Mouse (Mus musculus) thymus, postnatal 14 days (tissue): ENCODE data around the gene Smim17.
"Not testable (repeated sequence)": the region's sequence is repeated elsewhere in the genome, so short reads cannot be mapped to it uniquely, and the experiment has no call there.

Experiments used
- DNase-seq: peaks from one replicate; pipeline ENCODE4 v3.0.0; 2021

Smim17 gene

DNA sequence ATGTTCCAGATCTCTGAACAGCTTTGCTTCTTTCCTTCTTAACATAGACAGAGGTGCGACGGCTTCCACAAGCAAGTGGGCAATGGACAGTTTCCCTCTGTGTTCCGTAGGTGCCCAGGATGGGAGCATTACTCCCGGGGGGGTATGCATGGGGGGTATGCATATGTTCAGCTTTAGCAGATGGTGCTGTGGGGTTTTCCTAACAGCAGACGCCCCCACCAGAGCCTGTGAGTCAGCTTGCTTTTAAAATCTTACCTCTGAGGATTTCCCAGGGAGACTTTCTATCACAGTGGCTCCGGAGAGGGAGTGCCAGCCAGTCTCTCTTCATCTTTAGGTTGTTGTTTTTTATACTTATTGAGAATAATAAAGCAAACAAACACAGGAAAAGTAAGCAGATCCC lies 21.4 kb downstream of the Smim17 start:
- no peak for DNase-seq

DNA sequence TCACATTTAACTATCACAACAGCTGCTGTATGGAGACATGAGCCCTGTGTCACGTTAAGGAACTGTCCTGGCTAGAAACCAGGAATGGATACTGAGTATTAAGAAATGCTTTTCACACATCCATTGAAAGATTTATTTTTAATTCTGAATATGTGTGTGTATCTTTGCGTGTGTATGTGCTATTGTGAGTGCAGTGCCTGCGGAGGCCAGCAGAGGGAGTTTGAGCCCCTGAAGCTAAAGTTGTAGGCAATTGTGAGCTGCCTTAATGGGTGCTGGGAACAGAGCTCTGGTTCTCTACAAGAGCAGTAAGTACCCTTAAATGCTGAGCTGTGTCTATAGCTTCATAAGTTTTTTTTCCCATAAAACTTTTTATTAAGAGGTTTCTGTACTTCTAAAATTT lies 30.9 kb downstream of the Smim17 start:
- no peak for DNase-seq

DNA sequence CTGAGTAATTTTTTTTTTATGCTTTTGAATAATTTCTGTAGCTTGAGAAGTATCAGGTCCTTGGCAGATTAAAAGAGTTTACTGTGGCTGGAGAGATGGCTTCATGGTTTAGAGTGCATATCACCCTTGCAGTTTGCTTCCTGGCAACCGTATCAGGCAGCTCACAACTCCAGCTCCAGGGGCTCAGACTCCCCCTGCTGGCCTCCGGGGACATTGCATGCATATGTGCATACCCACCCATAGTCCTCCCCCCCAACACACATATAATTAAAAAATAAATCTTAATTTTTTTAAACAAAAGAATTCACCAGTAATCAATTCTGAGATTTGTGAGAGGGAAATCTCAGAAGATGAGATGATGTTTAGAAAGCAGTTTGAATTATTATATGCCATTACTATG lies 31.8 kb downstream of the Smim17 start:
- peak; percentile 53 for DNase-seq

DNA sequence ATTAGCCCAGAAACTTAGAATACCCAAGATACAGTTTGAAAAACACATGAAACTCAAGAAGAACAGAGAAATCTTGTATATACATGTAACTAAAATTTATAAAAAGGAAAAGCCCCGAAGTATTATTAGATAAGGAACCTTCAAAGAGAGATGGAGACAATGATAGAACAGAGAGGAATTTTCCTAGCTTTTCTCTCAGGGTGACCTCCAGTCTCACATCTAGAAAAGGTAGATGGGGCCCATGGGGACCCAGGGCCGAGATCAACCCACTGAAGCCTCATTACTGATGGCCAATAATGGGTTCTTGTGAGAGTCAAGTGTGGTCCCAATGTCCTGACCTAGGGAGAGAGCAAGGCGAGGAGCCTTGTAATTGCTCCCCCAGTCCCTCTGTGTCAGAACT lies 39.9 kb downstream of the Smim17 start, which contains the start of gene Olfr1344:
Gene Olfr1344 (plus strand): TSS at position 301 of the 400 bp plus-strand sequence.
- DNase-seq = no peak

DNA sequence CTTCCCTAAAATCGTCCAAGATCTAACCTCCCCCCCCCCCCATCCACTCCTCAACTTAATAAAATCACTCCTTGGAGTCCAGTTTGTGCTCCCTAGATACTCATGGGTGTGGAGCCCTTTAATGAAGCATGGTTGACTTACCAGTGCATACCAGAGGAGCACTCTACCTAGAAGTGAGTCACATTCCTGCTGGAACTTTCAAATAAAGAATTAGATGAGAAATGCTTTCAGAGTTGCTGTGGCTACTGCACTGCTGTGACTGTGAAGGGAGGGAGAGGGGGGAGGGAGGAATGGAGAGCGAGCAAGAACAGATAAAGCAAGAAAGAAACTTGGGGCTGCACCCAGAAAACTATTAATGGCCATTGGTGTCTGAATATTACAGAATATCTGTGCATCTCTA lies 42.7 kb downstream of the Smim17 start:
- DNase-seq = no peak

DNA sequence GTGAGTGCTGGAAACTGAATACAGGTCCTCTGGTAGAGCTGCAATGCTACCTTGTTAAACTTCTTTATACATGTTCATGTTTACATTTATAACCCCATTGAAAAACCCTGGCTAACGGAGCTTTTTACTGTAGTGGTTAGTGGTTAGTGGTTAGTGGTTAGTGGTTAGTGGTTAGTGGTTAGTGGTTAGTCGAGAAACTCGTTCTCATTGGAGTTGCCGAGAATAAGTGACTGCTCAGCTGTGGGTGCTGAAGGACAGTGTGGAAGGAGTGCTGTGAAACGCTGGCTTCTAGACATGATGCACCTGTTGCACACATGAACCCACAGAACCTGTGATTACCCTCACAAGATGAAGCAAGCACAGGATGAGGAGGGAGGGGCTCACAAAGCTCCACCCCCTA lies 49.3 kb downstream of the Smim17 start:
- DNase-seq = no peak

DNA sequence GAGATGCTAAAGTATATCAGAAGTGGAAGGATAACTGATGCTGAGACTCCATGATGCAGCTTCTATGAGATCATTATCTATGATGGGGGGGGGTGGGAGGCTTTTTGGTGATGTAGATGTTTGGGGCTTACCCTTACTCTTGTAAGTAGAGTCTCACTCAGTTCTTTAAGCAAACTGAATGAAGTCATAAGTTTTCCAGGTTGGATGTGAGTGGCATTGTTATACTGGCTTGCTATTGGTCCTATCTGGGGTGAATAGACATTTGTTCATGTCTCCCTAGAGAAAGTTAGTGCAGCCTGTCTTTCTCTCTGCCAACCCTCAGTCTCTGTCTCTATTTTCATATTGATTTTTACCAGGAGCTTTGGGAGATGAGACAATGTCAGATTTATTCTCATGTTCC lies 57.4 kb downstream of the Smim17 start, which contains the start of gene Olfr1336:
Gene Olfr1336 (plus strand): TSS at position 301 of the 400 bp plus-strand sequence.
- DNase-seq = no peak

DNA sequence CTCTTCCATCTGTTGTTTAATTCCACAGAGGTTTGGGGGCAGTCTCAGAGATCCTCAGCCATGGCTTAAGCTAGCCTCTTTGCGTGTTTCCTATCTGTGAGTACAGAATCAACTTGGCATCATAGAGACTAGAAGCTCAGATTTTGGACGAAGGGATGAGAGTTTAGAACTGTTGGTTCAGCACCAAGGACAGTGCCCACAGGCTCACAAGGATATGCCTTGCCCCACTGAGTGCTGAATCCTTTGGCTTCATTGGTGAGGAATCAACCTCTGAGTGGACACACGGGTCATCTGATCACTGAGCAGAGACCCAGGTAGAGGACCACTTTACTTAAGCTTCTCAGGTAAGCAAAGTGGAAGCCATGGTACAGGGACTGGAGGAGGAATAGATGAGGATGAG lies 57.9 kb downstream of the Smim17 start:
- no peak for DNase-seq

DNA sequence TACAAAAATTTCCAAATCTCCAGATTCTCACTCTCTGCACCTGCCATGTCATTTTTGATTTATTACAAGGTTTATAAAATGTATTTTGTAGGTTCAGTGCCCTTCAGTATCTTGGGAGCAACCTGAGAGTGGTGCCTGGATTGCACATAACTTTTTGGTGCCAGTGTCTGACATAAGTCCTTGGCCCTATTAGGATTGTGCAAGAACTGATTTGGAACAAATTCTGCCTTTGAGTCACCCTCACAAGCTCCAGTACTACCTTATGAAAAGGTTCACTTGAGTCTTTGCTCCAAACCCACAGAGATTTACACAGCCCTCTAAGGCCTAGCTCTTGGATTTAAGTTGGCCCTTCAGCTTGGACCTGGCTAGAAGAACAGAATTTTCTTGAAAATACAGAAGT lies 68.4 kb downstream of the Smim17 start, which contains the start of gene Olfr1346:
Gene Olfr1346 (plus strand): TSS at position 151 of the 400 bp plus-strand sequence.
- DNase-seq = no peak

DNA sequence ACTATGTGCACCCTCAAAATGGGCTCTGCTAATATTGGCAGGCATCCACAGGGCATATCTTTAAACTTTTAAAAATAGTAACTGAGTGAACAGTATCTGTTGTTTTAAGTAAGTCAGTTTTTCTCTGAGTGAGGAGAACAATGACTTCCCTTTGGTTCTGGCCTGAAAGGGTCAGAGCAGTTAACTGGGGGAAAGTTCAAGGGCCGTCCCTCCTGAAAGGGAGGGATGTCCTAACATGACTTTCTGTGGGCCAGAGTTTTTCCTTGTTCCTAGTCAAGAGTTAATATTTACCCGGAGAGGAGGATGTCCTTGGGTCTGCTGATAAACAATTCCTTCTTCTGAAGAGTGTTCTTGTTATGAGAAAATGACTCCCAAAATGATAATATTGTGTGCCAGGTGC lies 79.1 kb downstream of the Smim17 start:
- not testable (repeated sequence) for DNase-seq
